Mouse (Mus musculus): Measurements from ENCODE around the gene Pdia3. TPM values are rescaled to one million over a fixed set of nuclear protein-coding genes. Genes with fewer than 3 reads are reported as not detected.
"Not testable (repeated sequence)": the region's sequence is repeated elsewhere in the genome, so short reads cannot be mapped to it uniquely, and the experiment has no call there.

The Pdia3 gene
- polyA plus RNA-seq (2015; fragmentation: Nextera tagmentation; extraction: Ambion mirVana) = 811 and 867 TPM in 2 replicates

DNA sequence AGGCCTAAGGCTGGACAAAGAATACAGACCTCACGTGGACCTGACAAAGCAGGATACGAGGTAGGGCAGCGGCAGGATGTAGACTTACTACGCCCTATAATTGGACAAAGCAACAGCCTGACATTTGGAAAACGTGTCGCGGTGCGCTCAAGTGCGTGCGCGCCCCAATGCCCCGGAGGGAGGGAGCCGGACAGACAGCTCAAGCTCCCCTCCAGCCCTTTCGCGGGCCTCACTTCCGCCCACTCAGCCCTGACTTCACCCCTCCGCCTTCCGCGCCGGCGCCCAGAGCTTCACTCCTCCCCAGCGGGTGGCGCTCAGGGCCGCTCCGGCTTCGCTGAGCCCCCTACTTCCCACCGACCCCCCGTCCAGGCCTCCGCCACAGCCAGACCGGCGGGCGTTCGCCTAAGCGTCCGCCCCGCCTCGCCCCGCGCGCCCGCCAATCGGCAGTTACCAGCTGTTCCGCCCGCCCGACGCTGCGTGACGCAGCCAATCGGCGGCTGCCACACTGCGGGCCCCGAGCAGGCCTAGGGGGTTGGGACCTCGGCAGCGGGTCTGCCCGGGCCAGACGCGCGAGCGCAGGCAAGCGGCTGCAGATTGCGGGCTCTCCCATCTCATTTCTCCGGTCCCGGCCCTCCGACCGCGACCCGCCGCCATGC, at the start of gene Pdia3, which contains the start of gene Catsper2:
TSS of gene Pdia3 (plus strand) at position 389 of the 656 bp plus-strand sequence.
TSS of gene Catsper2 (minus strand) at position 406 of the 656 bp plus-strand sequence.
- H3K36me3 ChIP-seq = peaks cover 21% of the 10 kb centered on the region
- under 1% methylated on average over 67 of the region's 68 CpGs for WGBS
- peak within 1 kb of the TSS; percentile 96 for H3K4me3 ChIP-seq (replicated peaks)
- peaks cover 30% of the 10 kb centered on the region for H3K4me1 ChIP-seq
- H3K27me3 ChIP-seq = no peaks in the 10 kb centered on the region
- no peaks in the 10 kb centered on the region for H3K9me3 ChIP-seq (replicated peaks)
- peak; percentile 99 for ATAC-seq (replicated peaks; ENCODE audit: low FRiP score)
- H3K9ac ChIP-seq = peak within 1 kb of the TSS; percentile 98
- peak within 1 kb of the TSS; percentile 98 for H3K27ac ChIP-seq
- peak within 1 kb of the TSS; percentile 68 for H3K4me2 ChIP-seq

- 90% methylated on average over 2 of the region's 2 CpGs for WGBS
- Histone ChIP-seq H3K27me3 (no peaks in the 10 kb centered on the region), H3K27ac (no peak overlapping the region), H3K36me3 (no peaks in the 10 kb centered on the region), H3K4me1 (no peaks in the 10 kb centered on the region), H3K4me2 (no peak overlapping the region), H3K4me3 (replicated peaks) (no peak overlapping the region), H3K9ac (no peak overlapping the region), H3K9me3 (replicated peaks) (no peaks in the 10 kb centered on the region)
- no peak for ATAC-seq (replicated peaks; ENCODE audit: low FRiP score)
These were observed 44.7 kb upstream of the Pdia3 start for GRCm38 (mm10) chr2:121368831-121369230.

GRCm38 (mm10) chr2:121370921-121371320, 42.7 kb upstream of the Pdia3 start:
- no peaks in the 10 kb centered on the region for H3K4me1 ChIP-seq
- H3K36me3 ChIP-seq = no peaks in the 10 kb centered on the region
- no peaks in the 10 kb centered on the region for H3K9me3 ChIP-seq (replicated peaks)
- H3K27ac ChIP-seq = no peak overlapping the region
- WGBS = 81% methylated on average over 5 of the region's 5 CpGs
- H3K9ac ChIP-seq = no peak overlapping the region
- no peaks in the 10 kb centered on the region for H3K27me3 ChIP-seq
- no peak overlapping the region for H3K4me3 ChIP-seq (replicated peaks)
- no peak overlapping the region for H3K4me2 ChIP-seq
- ATAC-seq (replicated peaks; ENCODE audit: low FRiP score) = no peak

DNA sequence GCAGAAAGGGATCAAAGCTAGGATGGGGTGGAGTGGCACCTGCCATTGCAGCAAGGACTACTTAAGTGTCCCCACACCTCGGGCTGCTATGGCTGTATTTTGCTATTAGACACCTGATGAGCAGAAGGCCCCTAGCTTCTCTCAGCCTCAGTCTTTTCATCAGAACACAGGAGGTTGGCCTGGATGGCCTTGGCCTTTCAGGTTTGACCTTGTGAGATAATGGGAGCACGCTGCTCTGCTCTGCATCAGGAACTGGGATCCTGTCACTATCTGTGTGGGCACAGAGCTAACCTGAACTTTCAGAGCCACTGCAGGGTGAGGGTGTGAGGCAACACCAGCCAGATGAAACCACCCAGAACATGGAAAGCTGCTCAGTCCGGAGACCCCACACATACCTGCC, 41.3 kb upstream of the Pdia3 start:
- Histone ChIP-seq H3K36me3 (no peaks in the 10 kb centered on the region), H3K27me3 (no peaks in the 10 kb centered on the region), H3K9ac (no peak overlapping the region), H3K4me3 (replicated peaks) (no peak overlapping the region), H3K9me3 (replicated peaks) (no peaks in the 10 kb centered on the region), H3K27ac (no peak overlapping the region), H3K4me2 (no peak overlapping the region), H3K4me1 (no peaks in the 10 kb centered on the region)
- ATAC-seq (replicated peaks; ENCODE audit: low FRiP score) = no peak
- 81% methylated on average over 3 of the region's 3 CpGs for WGBS

DNA sequence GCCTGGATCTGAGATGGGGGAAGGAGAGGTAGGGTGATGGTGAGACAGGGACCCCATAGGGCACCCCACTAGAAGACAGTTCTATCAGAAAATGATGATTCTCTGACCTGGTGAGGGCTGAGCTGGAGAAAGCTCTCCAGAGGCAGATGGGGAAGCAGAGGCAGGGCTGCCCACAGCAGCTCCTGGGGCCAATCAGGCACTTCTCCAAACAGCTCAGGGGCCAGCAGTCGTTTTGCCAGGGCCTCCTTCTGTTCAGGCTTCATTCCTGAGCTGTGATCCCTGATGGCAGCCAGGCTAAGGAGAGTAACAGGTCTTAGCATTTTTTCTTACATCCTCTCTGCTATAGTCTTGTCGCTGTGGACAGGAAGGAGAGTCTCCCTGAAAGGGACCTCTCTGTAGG, 38.8 kb upstream of the Pdia3 start:
- H3K4me1 ChIP-seq = no peaks in the 10 kb centered on the region
- no peak for ATAC-seq (replicated peaks; ENCODE audit: low FRiP score)
- H3K27ac ChIP-seq = no peak overlapping the region
- H3K4me2 ChIP-seq = no peak overlapping the region
- no peak overlapping the region for H3K9ac ChIP-seq
- H3K27me3 ChIP-seq = no peaks in the 10 kb centered on the region
- H3K4me3 ChIP-seq (replicated peaks) = no peak overlapping the region
- H3K36me3 ChIP-seq = no peaks in the 10 kb centered on the region
- no peaks in the 10 kb centered on the region for H3K9me3 ChIP-seq (replicated peaks)
- WGBS = 46% methylated on average over 2 of the region's 2 CpGs

DNA sequence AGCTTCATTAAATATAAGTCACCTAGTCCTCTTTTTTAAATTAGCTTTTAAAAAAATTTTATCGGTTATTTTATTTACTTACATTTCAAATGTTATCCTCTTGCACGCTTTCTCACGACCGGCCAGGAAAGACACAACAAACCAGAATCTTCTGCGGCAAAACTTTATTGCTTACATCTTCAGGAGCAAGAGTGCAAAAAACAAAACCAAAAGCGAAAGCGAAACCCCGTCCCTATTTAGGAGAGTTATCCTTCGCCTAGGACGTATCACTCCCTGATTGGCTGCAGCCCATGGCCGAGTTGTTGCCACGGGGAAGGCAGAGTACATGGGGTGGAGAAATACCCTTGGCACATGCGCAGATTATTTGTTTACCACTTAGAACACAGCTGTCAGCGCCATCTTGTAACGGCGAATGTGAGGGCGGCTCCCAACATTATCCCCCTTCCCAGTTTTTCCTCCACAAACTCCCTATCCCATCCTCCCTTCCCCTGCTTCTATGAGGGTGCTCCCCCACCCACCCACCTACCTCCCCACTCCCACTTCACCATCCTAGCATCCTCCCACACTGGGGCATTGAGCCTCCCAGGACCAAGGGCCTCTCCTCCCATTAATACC, 26.5 kb upstream of the Pdia3 start, which contains the start of gene Strc:
TSS of gene Strc (minus strand) at position 208 of the 615 bp plus-strand sequence.
- not testable (repeated sequence) for H3K9me3 ChIP-seq (replicated peaks)

GRCm38 (mm10) chr2:121396624-121397023, 17.0 kb upstream of the Pdia3 start:
- no peaks in the 10 kb centered on the region for H3K9me3 ChIP-seq (replicated peaks)
- H3K4me2 ChIP-seq = no peak overlapping the region
- H3K4me1 ChIP-seq = no peaks in the 10 kb centered on the region
- no peaks in the 10 kb centered on the region for H3K27me3 ChIP-seq
- H3K9ac ChIP-seq = no peak overlapping the region
- H3K27ac ChIP-seq = no peak overlapping the region
- H3K36me3 ChIP-seq = no peaks in the 10 kb centered on the region
- WGBS = 15% methylated on average over 8 of the region's 8 CpGs
- ATAC-seq (replicated peaks; ENCODE audit: low FRiP score) = no peak
- no peak overlapping the region for H3K4me3 ChIP-seq (replicated peaks)

More for the DNA sequence above, 26.5 kb upstream of the Pdia3 start, which contains the start of gene Strc:
- not testable (repeated sequence) for H3K27ac ChIP-seq; H3K27me3 ChIP-seq; H3K4me1 ChIP-seq; H3K4me3 ChIP-seq (replicated peaks); H3K36me3 ChIP-seq; ATAC-seq (replicated peaks; ENCODE audit: low FRiP score); H3K4me2 ChIP-seq; H3K9ac ChIP-seq
- 94% methylated on average over 17 of the region's 17 CpGs for WGBS

- Histone ChIP-seq H3K9me3 (replicated peaks) (no peaks in the 10 kb centered on the region), H3K4me2 (no peak overlapping the region), H3K36me3 (no peaks in the 10 kb centered on the region), H3K9ac (no peak overlapping the region), H3K4me3 (replicated peaks) (no peak overlapping the region), H3K27ac (no peak overlapping the region), H3K27me3 (no peaks in the 10 kb centered on the region), H3K4me1 (no peaks in the 10 kb centered on the region)
- ATAC-seq (replicated peaks; ENCODE audit: low FRiP score) = no peak
These were observed 10.3 kb upstream of the Pdia3 start for GRCm38 (mm10) chr2:121403296-121403695.

GRCm38 (mm10) chr2:121408160-121408559, 5.4 kb upstream of the Pdia3 start:
- H3K36me3 ChIP-seq = no peaks in the 10 kb centered on the region
- H3K9ac ChIP-seq = no peak overlapping the region
- H3K4me3 ChIP-seq (replicated peaks) = no peak overlapping the region
- 38% methylated on average over 4 of the region's 4 CpGs for WGBS
- H3K27me3 ChIP-seq = no peaks in the 10 kb centered on the region
- H3K4me2 ChIP-seq = no peak overlapping the region
- H3K27ac ChIP-seq = no peak overlapping the region
- H3K4me1 ChIP-seq = peaks cover 7% of the 10 kb centered on the region; the same call in 1 of the 2 replicates
- no peaks in the 10 kb centered on the region for H3K9me3 ChIP-seq (replicated peaks)
- no peak for ATAC-seq (replicated peaks; ENCODE audit: low FRiP score)

- Histone ChIP-seq H3K27ac (peak overlapping the region; percentile 98), H3K9ac (peak overlapping the region; percentile 63), H3K36me3 (peaks cover 15% of the 10 kb centered on the region), H3K9me3 (replicated peaks) (no peaks in the 10 kb centered on the region), H3K4me1 (peaks cover 30% of the 10 kb centered on the region), H3K4me2 (peak overlapping the region; percentile 68), H3K27me3 (no peaks in the 10 kb centered on the region), H3K4me3 (replicated peaks) (peak overlapping the region; percentile 96)
- 10% methylated on average over 4 of the region's 4 CpGs for WGBS
- ATAC-seq (replicated peaks; ENCODE audit: low FRiP score) = 0 out of 2 replicates have a peak, but pooled peaks have one; percentile 0
These were observed 660 bp upstream of the Pdia3 start for GRCm38 (mm10) chr2:121412843-121413386.

- peaks cover 30% of the 10 kb centered on the region for H3K4me1 ChIP-seq
- H3K4me2 ChIP-seq = peak overlapping the region; percentile 64
- ATAC-seq (replicated peaks; ENCODE audit: low FRiP score) = peak; percentile 67
- H3K9me3 ChIP-seq (replicated peaks) = no peaks in the 10 kb centered on the region
- H3K4me3 ChIP-seq (replicated peaks) = peak overlapping the region; percentile 96
- peaks cover 28% of the 10 kb centered on the region for H3K36me3 ChIP-seq
- H3K27me3 ChIP-seq = no peaks in the 10 kb centered on the region
- H3K9ac ChIP-seq = peak overlapping the region; percentile 98
- peak overlapping the region; percentile 98 for H3K27ac ChIP-seq
- under 1% methylated on average over 32 of the region's 32 CpGs for WGBS
These were observed 637 bp downstream of the Pdia3 start for GRCm38 (mm10) chr2:121414139-121414685.

DNA sequence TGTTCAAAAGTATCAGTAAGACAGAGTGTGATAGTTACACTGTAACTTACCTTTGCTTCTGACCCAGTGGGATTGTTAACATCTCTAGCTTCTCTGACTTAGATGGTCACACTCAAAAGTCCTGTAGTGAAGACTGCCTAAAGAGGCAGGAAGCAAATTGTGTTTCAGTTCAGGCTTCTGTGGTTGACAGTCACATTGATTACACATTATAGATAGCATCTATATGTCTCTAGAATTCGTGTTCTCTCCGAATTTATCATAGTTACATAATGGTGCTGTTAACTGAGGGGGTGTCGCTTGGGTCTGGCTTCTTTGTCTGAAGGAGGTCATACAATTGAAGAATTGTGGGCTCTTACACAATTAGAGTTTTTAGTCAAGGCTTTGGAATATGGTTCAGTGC, 1.5 kb downstream of the Pdia3 start:
- Histone ChIP-seq H3K9me3 (replicated peaks) (no peaks in the 10 kb centered on the region), H3K4me2 (peak overlapping the region; percentile 64), H3K4me3 (replicated peaks) (peak overlapping the region; percentile 96), H3K27me3 (no peaks in the 10 kb centered on the region), H3K4me1 (peaks cover 30% of the 10 kb centered on the region), H3K36me3 (peaks cover 34% of the 10 kb centered on the region), H3K27ac (no peak overlapping the region), H3K9ac (peak overlapping the region; percentile 98)
- ATAC-seq (replicated peaks; ENCODE audit: low FRiP score) = no peak
- 49% methylated on average over 3 of the region's 3 CpGs for WGBS
